Mouse (Mus musculus) E14TG2a.4 (cell line): Measurements from ENCODE around the gene Tlcd2.

Experiments
- H3K27me3 ChIP-seq: 2 replicates; pipeline ENCODE4 v1.6.1; 2014; ENCODE audit warnings: low read length, control low read depth; ENCODE audit not compliant: insufficient read depth
- H3K36me3 ChIP-seq: 2 replicates; pipeline ENCODE4 v1.6.1; 2014; ENCODE audit warnings: low read length, control low read depth; ENCODE audit not compliant: insufficient read depth
- H3K4me1 ChIP-seq: replicated peaks from 2 replicates; pipeline ENCODE4 v1.6.1; 2014; ENCODE audit warnings: low read depth, low read length, control low read depth
- H3K4me3 ChIP-seq: replicated peaks from 2 replicates; pipeline ENCODE4 v1.5.1; 2014; ENCODE audit warnings: mild to moderate bottlenecking, low read length
- H3K9me3 ChIP-seq: 2 replicates; pipeline ENCODE4 v1.6.1; 2014; ENCODE audit warnings: low read length, control low read depth
- CTCF ChIP-seq: conservative IDR thresholded peaks from 2 replicates; pipeline ENCODE4 v1.5.1; 2014; ENCODE audit warnings: low read length
- NANOG ChIP-seq: IDR thresholded peaks from 2 replicates; pipeline ENCODE4 v1.6.1; 2014; ENCODE audit warnings: borderline replicate concordance, low read length, mixed read lengths
- POU5F1 ChIP-seq: IDR thresholded peaks from 2 replicates; pipeline ENCODE4 v1.6.1; 2014; ENCODE audit warnings: low read length, borderline replicate concordance

Tlcd2 gene

GRCm38 (mm10) chr11:75460844-75461742 is at the start of gene Tlcd2:
Gene Tlcd2 (plus strand): TSS chr11:75461715.
- Histone ChIP-seq H3K9me3 (no peaks in the 10 kb centered on the region), H3K27me3 (no peaks in the 10 kb centered on the region), H3K36me3 (peaks cover 26% of the 10 kb centered on the region), H3K4me1 (peaks cover 65% of the 10 kb centered on the region), H3K4me3 (peak within 1 kb of the TSS; percentile 88)
- TF ChIP-seq CTCF (no peak), POU5F1 (no peak), NANOG (no peak)

GRCm38 (mm10) chr11:75415096-75415495 is 46.4 kb upstream of the Tlcd2 start:
- TF ChIP-seq CTCF (no peak), NANOG (no peak), POU5F1 (no peak)
- Histone ChIP-seq H3K27me3 (no peaks in the 10 kb centered on the region), H3K36me3 (no peaks in the 10 kb centered on the region), H3K9me3 (no peaks in the 10 kb centered on the region), H3K4me1 (peaks cover 24% of the 10 kb centered on the region), H3K4me3 (no peak overlapping the region)

GRCm38 (mm10) chr11:75415994-75416393 is 45.5 kb upstream of the Tlcd2 start:
- no peaks in the 10 kb centered on the region for H3K36me3 ChIP-seq
- H3K27me3 ChIP-seq, result 0 out of 2 replicates have a peak, but pooled peaks cover 6% of the 10 kb centered on the region
- peaks cover 30% of the 10 kb centered on the region for H3K4me1 ChIP-seq
- H3K9me3 ChIP-seq, result no peaks in the 10 kb centered on the region
- TF ChIP-seq NANOG (no peak), CTCF (no peak), POU5F1 (no peak)
- peak overlapping the region; percentile 23; the same call in 1 of the 2 replicates for H3K4me3 ChIP-seq

- H3K27me3 ChIP-seq, result peaks cover 26% of the 10 kb centered on the region
- no peaks in the 10 kb centered on the region for H3K9me3 ChIP-seq
- no peak overlapping the region for H3K4me3 ChIP-seq
- TF ChIP-seq POU5F1, result no peak
- TF ChIP-seq NANOG, result no peak
- no peak for TF ChIP-seq CTCF
- peaks cover 48% of the 10 kb centered on the region for H3K4me1 ChIP-seq
- H3K36me3 ChIP-seq, result no peaks in the 10 kb centered on the region
Measured at GRCm38 (mm10) chr11:75420037-75420436, 41.5 kb upstream of the Tlcd2 start.

GRCm38 (mm10) chr11:75420810-75421374 is 40.6 kb upstream of the Tlcd2 start:
- Histone ChIP-seq H3K36me3 (no peaks in the 10 kb centered on the region), H3K27me3 (peaks cover 30% of the 10 kb centered on the region), H3K9me3 (no peaks in the 10 kb centered on the region), H3K4me3 (no peak overlapping the region), H3K4me1 (peaks cover 40% of the 10 kb centered on the region)
- TF ChIP-seq NANOG (no peak), POU5F1 (no peak), CTCF (no peak)

- peaks cover 30% of the 10 kb centered on the region for H3K27me3 ChIP-seq
- peak overlapping the region; percentile 17; the same call in 1 of the 2 replicates for H3K4me3 ChIP-seq
- no peak for TF ChIP-seq NANOG
- TF ChIP-seq POU5F1, result no peak
- no peak for TF ChIP-seq CTCF
- peaks cover 34% of the 10 kb centered on the region for H3K4me1 ChIP-seq
- no peaks in the 10 kb centered on the region for H3K36me3 ChIP-seq
- no peaks in the 10 kb centered on the region for H3K9me3 ChIP-seq
Measured at GRCm38 (mm10) chr11:75421375-75422012, 40.0 kb upstream of the Tlcd2 start.

GRCm38 (mm10) chr11:75422013-75422792 is 39.3 kb upstream of the Tlcd2 start, which contains the start of gene Serpinf1:
Gene Serpinf1 (minus strand): TSS chr11:75422701.
- no peaks in the 10 kb centered on the region for H3K36me3 ChIP-seq

More at GRCm38 (mm10) chr11:75422013-75422792, 39.3 kb upstream of the Tlcd2 start, which contains the start of gene Serpinf1:
- Histone ChIP-seq H3K27me3 (peaks cover 30% of the 10 kb centered on the region), H3K4me1 (peaks cover 26% of the 10 kb centered on the region), H3K9me3 (no peaks in the 10 kb centered on the region), H3K4me3 (peak within 1 kb of the TSS; percentile 17; the same call in 1 of the 2 replicates)
- no peak for TF ChIP-seq NANOG
- no peak for TF ChIP-seq CTCF
- TF ChIP-seq POU5F1, result no peak
